Mouse (Mus musculus): ENCODE data around the gene Otof.

- TF ChIP-seq CTCF (IDR thresholded peaks at IDR 0.05; ENCODE audit: low read depth), result no peak
- no peak for TF ChIP-seq EP300 (IDR thresholded peaks at IDR 0.05; ENCODE audit: low read depth)
Measured at GRCm38 (mm10) chr5:30440308-30440906, 21.3 kb downstream of the Otof start.

Measured in liver, postnatal 0 days (tissue).